Mouse (Mus musculus): Measurements from ENCODE around the gene Msh6.
"Not testable (repeated sequence)": the region's sequence is repeated elsewhere in the genome, so short reads cannot be mapped to it uniquely, and the experiment has no call there.

- TF ChIP-seq CTCF (IDR thresholded peaks at IDR 0.05; ENCODE audit: low read depth, low read length); GATA1 (IDR thresholded peaks at IDR 0.05; ENCODE audit: borderline replicate concordance, low read length): not testable (repeated sequence)
Measured at GRCm38 (mm10) chr17:87959931-87960330, 14.9 kb upstream of the Msh6 start.
